Mouse (Mus musculus) kidney, embryonic 16.5 days (tissue): ENCODE measurements around the gene Nthl1. TPM values are rescaled to one million over a fixed set of nuclear protein-coding genes. Genes with fewer than 3 reads are reported as not detected.
A peak's percentile ranks its signal among the peaks of the same experiment; 100 is the strongest.

Experiments used
- ATAC-seq: fragments of 200-750 bp; cut with Nextera tagmentation; 2 replicates; pipeline ENCODE4 v1.8.0; 2017; ENCODE audit warnings: moderate TSS enrichment; ENCODE audit not compliant: low FRiP score, low TSS enrichment
- H3K27ac ChIP-seq: fragments of 300-500 bp; sonication (generic); 2 replicates; pipeline ENCODE4 v1.5.1; 2014; ENCODE audit warnings: low read length
- H3K27me3 ChIP-seq: fragments of 300-500 bp; sonication (generic); 2 replicates; pipeline ENCODE4 v1.6.1; 2014; ENCODE audit warnings: low read length, control low read depth, mixed read lengths; ENCODE audit not compliant: insufficient read depth
- H3K36me3 ChIP-seq: fragments of 300-500 bp; sonication (generic); 2 replicates; pipeline ENCODE4 v1.6.1; 2014; ENCODE audit warnings: low read length, control low read depth, mixed read lengths; ENCODE audit not compliant: insufficient read depth
- H3K4me1 ChIP-seq: fragments of 300-500 bp; sonication (generic); 2 replicates; pipeline ENCODE4 v1.6.1; 2014; ENCODE audit warnings: low read length, control low read depth, mixed read lengths; ENCODE audit not compliant: insufficient read depth
- H3K4me2 ChIP-seq: fragments of 300-500 bp; sonication (generic); replicated peaks from 2 replicates; pipeline ENCODE4 v1.6.1; 2014; ENCODE audit warnings: low read depth, low read length
- H3K4me3 ChIP-seq: fragments of 300-500 bp; sonication (generic); 2 replicates; pipeline ENCODE4 v1.5.1; 2014; ENCODE audit warnings: mild to moderate bottlenecking, low read length
- H3K9ac ChIP-seq: fragments of 300-500 bp; sonication (generic); replicated peaks from 2 replicates; pipeline ENCODE4 v1.6.1; 2014; ENCODE audit warnings: low read length
- H3K9me3 ChIP-seq: fragments of 300-500 bp; sonication (generic); 2 replicates; pipeline ENCODE4 v1.6.1; 2016; ENCODE audit warnings: low read length, control low read depth
- WGBS: fragments of 180-500 bp; shearing (Covaris S2); extraction: QIAGEN DNeasy Blood & Tissue Kit; methylation state at CpG from one replicate; pipeline ENCODE4 v1.1.7; 2014; 5-methylcytosine and 5-hydroxymethylcytosine counted together
- polyA plus RNA-seq: library from polyadenylated mRNA; unstranded; fragments of >200 nt; fragmentation: Nextera tagmentation; extraction: Ambion mirVana; gene quantifications from 2 replicates; pipeline ENCODE4 v1.2.1, GENCODE M21; 2015

The Nthl1 gene
- polyA plus RNA-seq, 1 experiment from 2014 or later, result 23.1 TPM

DNA sequence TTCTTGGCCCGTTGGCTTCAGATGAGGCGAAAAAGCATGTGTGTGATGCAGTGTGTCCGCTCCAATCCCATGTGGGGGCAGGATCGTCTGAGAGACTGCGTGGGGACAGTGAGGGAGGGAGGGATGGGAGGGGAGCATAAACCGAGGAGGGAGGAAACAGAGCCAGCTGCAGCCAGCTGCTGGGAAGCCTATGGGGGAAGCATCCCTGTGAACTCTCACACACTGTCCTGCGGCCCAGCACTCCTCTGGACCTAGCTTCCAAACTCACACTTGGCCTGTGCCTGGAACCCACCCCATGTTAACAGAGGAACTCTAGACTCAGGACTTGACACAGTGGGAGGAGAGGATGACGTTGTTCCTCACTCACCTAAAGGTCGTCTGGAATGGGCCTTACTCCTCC is 6.4 kb downstream of the Nthl1 start:
- H3K9ac ChIP-seq, result no peak overlapping the region
- no peak overlapping the region for H3K4me2 ChIP-seq
- peaks cover 20% of the 10 kb centered on the region for H3K4me1 ChIP-seq
- no peaks in the 10 kb centered on the region for H3K27me3 ChIP-seq
- peaks cover 13% of the 10 kb centered on the region for H3K36me3 ChIP-seq
- H3K9me3 ChIP-seq, result no peaks in the 10 kb centered on the region
- no peak overlapping the region for H3K4me3 ChIP-seq
- WGBS, result 26% methylated on average over 9 of the region's 9 CpGs
- peak; percentile 91 for ATAC-seq
- peak overlapping the region; percentile 79 for H3K27ac ChIP-seq

DNA sequence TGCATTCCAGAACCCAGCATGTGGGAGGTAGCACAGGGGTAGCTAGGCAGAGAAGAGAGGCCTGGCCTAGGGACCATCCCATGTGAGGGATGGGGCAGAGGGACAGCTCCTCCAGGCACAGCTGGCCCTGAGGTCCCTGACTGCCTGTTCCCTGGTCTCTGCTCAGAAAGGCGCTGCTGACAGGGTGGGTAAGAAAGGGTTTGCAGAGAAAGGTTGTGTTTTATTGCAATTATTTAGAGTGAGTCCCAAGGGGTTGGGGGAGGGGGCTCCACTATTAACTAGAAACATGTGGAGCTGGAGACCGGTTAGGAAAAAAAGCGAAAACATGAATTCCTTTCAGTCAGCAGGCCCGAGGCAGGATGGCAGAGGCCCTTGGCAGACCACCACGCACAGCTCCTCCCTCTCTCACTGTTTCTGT is 7.1 kb downstream of the Nthl1 start:
- Histone ChIP-seq H3K27ac (peak overlapping the region; percentile 79), H3K9ac (peak overlapping the region; percentile 36; the same call in 1 of the 2 replicates), H3K4me1 (peaks cover 28% of the 10 kb centered on the region), H3K4me2 (no peak overlapping the region), H3K27me3 (no peaks in the 10 kb centered on the region), H3K4me3 (no peak overlapping the region), H3K36me3 (peaks cover 13% of the 10 kb centered on the region), H3K9me3 (no peaks in the 10 kb centered on the region)
- peak; percentile 58 for ATAC-seq
- WGBS, result 62% methylated on average over 5 of the region's 5 CpGs

DNA sequence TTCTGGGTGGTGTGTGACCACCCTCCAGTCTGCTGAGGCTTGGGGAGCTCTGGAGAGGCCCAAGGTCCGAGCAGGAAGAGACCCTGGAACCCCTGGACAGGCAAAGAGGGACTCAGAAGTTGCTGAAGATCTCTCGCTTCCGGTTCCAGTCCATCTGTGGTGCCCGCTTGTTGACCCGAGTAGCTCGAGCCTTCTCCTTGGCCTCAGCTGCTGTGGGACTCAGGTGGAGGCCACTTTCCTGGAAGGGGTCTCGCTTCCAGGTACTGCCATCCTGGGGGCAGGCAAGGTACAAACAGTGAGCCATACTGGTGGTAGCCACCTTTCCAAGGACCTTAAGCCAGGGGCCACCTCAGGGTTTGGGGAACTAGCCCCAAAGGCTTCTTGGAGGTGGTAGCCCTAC is 7.6 kb downstream of the Nthl1 start:
- no peak for ATAC-seq
- H3K27ac ChIP-seq, result peak overlapping the region; percentile 79
- no peaks in the 10 kb centered on the region for H3K9me3 ChIP-seq
- 82% methylated on average over 7 of the region's 7 CpGs for WGBS
- no peak overlapping the region for H3K4me3 ChIP-seq
- no peaks in the 10 kb centered on the region for H3K27me3 ChIP-seq
- no peak overlapping the region for H3K4me2 ChIP-seq
- H3K4me1 ChIP-seq, result peaks cover 33% of the 10 kb centered on the region
- H3K9ac ChIP-seq, result peak overlapping the region; percentile 36; the same call in 1 of the 2 replicates
- peaks cover 13% of the 10 kb centered on the region for H3K36me3 ChIP-seq

DNA sequence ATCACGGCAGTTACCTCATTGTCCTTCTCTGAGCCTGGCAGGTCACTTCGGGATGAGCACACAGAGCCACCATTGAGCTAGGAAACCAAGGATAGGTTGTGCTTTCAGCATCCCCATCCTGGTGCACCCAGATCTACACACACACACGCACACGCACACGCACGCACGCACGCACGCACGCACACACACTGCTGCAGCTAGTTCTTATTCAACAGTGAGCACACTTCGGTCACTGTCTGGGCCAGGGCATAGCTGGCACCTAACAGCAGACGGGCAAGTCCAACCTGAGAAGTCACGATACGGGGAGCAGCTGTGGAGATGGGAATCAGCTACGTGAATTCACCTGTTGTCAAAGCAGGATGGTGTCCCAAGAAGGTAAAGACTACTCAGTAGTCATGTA is 8.1 kb downstream of the Nthl1 start:
- peaks cover 13% of the 10 kb centered on the region for H3K36me3 ChIP-seq
- WGBS, result 95% methylated on average over 15 of the region's 15 CpGs
- no peak for ATAC-seq
- H3K27me3 ChIP-seq, result no peaks in the 10 kb centered on the region
- H3K9ac ChIP-seq, result no peak overlapping the region; the same call in 1 of the 2 replicates
- H3K4me1 ChIP-seq, result peaks cover 38% of the 10 kb centered on the region
- H3K9me3 ChIP-seq, result no peaks in the 10 kb centered on the region
- peak overlapping the region; percentile 79; the same call in 1 of the 2 replicates for H3K27ac ChIP-seq
- H3K4me2 ChIP-seq, result no peak overlapping the region
- no peak overlapping the region for H3K4me3 ChIP-seq

DNA sequence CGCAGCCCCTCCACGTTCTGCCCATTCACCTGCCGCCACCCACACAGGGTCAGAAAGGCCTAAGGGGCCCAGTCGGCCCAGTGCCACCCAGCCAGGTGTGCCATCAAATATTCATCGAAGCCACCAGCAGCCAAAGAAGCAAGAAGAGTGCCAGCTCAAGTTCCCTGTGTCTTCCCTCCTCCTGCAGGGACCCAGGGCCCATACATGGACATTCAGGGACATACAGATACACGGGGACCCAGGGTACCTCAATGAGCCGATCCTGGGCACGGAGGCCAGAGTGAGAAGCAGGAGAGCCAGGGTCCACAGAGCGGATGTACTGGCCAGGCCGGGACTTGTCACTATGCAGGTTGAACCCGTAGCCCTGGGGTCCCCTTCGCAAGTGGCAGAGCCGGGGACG is 9.5 kb downstream of the Nthl1 start:
- Histone ChIP-seq H3K9ac (no peak overlapping the region), H3K36me3 (peaks cover 13% of the 10 kb centered on the region), H3K4me1 (peaks cover 39% of the 10 kb centered on the region), H3K4me2 (no peak overlapping the region), H3K27me3 (no peaks in the 10 kb centered on the region), H3K27ac (no peak overlapping the region), H3K9me3 (no peaks in the 10 kb centered on the region), H3K4me3 (no peak overlapping the region)
- 92% methylated on average over 14 of the region's 14 CpGs for WGBS
- no peak for ATAC-seq

DNA sequence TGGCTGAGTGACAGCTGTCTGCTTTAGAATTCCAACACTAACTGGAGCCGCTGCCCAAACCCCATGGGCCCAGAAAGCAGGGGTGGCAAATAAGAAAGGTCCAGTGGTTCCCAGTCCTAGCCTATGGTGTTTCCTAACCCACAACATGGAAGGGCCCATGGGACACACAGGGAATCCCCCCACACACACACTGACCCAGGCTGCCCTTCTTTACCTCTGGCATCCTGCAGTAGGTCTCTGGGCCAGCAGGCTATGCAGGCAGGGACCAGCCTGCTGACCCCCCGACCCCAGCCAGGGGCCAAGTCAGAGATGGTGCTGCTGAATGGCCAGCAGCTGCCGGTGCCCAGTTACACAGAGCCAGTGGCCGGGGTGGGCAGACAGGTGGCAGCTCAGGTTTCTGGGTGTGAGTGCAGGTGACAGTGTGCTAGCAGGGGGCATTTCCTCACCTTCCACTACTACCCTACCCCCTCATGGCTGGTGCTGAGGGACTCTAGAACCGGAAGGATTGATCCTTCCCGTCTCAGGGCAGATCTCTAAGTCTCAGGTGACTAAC is 10.4 kb downstream of the Nthl1 start:
- H3K27ac ChIP-seq, result no peak overlapping the region
- no peak overlapping the region; the same call in 1 of the 2 replicates for H3K9ac ChIP-seq
- no peak for ATAC-seq
- H3K9me3 ChIP-seq, result no peaks in the 10 kb centered on the region
- H3K4me2 ChIP-seq, result no peak overlapping the region
- peaks cover 13% of the 10 kb centered on the region for H3K36me3 ChIP-seq
- H3K27me3 ChIP-seq, result no peaks in the 10 kb centered on the region
- 62% methylated on average over 6 of the region's 6 CpGs for WGBS
- no peak overlapping the region for H3K4me3 ChIP-seq
- peaks cover 42% of the 10 kb centered on the region for H3K4me1 ChIP-seq

DNA sequence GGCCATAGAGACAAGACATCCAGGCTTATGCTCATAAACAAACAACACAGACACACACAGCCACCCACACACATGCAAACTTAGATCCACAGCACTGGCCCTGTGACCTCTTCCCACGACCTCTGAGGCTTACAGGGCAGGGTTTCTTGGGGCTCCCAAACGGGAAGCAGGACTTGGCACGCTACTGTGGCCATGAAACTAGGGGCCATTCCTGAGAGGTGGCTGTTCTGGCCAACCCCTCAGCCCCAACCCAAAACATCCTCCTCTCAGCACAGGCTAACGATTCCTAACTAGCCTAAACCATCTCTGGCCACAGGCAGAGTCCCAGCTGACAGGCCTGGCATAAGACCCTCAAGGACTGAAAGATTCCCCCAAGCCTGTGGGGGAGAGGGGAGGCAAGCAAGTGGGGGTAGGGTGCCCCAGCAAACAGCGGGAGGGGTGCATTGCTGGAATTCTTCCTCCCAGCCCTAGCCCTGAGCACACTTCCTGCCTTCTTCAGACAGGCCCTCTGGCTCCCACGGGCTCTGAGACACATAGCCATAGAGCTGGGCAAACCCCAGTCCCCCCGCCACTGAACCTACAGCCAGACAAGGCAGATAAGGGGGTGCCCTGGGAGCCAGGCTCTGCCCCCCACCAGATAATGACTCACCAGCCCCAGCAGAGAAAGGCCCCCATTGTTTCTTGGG is 11.7 kb downstream of the Nthl1 start:
- H3K4me3 ChIP-seq, result peak overlapping the region; percentile 23
- H3K4me2 ChIP-seq, result peak overlapping the region; percentile 44
- H3K36me3 ChIP-seq, result peaks cover 13% of the 10 kb centered on the region
- peaks cover 43% of the 10 kb centered on the region for H3K4me1 ChIP-seq
- ATAC-seq, result peak; percentile 25; the same call in 1 of the 2 replicates
- 23% methylated on average over 7 of the region's 7 CpGs for WGBS
- no peaks in the 10 kb centered on the region for H3K9me3 ChIP-seq
- H3K9ac ChIP-seq, result peak overlapping the region; percentile 61
- peak overlapping the region; percentile 86 for H3K27ac ChIP-seq
- no peaks in the 10 kb centered on the region for H3K27me3 ChIP-seq

DNA sequence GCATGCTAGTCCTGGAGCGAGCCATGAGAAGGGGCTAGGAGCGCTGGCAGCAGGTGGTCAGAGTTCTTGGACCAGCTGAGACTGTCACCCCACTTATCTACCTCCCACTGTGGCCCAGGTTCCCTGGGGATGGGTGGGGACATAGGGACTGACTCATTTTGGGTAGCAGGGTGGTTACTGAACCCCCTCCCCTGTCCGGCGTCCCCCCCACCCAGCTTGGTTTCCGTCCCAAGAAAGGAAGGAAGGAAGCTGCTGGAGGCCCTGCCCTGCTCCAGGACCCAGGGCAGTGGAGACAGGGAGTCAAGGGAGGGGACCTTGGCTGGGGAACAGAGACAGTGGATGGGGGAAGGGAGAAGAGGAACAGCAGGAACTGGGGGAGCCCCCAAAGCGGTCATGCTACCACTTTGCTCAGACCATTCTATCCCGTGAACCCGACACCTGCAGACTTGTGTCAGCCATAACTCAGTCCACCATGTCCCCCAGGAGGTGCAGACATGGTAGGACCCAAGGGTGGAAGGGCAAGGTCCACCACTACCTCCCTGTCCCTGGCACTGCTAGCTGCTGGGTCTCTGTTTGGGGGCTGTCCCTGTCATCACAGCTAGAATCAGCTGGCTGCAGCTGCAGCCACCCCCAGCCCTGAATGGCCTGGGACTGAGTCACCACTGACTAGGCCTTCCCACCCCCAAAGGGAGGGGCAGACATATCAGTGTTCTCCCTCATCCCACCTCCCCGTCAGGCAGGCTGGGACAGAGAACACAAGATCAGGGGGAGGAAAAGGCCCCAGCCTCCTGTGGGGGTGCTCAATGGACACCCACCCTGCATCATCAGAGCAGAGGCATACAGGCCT is 12.6 kb downstream of the Nthl1 start:
- Histone ChIP-seq H3K27me3 (no peaks in the 10 kb centered on the region), H3K36me3 (peaks cover 12% of the 10 kb centered on the region), H3K4me3 (peak overlapping the region; percentile 23), H3K9me3 (no peaks in the 10 kb centered on the region), H3K27ac (peak overlapping the region; percentile 86), H3K4me2 (peak overlapping the region; percentile 44), H3K4me1 (peaks cover 39% of the 10 kb centered on the region), H3K9ac (peak overlapping the region; percentile 61)
- ATAC-seq, result peak; percentile 28; the same call in 1 of the 2 replicates
- 68% methylated on average over 9 of the region's 9 CpGs for WGBS

DNA sequence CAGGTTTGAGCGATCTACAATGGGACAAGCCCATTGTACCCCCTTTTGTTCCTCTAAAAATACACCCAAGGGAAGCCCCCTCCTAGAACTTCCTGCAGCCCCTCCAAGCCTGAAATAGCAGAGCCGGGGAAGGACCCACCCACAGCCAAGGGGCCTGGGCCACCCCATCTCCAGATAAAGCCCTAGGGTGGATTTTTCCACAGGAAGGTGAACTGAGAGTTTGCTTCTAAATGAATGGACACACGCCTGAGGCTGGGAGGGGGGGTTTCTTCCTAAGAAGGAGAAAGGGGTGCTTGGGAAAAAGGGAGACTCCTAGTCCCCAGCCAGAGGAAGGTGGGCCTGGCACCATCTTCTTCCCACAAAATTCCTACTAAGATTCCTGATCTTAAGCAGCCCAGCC is 13.4 kb downstream of the Nthl1 start:
- Histone ChIP-seq H3K9me3 (no peaks in the 10 kb centered on the region), H3K4me2 (peak overlapping the region; percentile 44), H3K4me1 (peaks cover 45% of the 10 kb centered on the region), H3K36me3 (peaks cover 3% of the 10 kb centered on the region), H3K4me3 (no peak overlapping the region), H3K27me3 (no peaks in the 10 kb centered on the region), H3K9ac (peak overlapping the region; percentile 61; the same call in 1 of the 2 replicates), H3K27ac (peak overlapping the region; percentile 86)
- WGBS, result 79% methylated on average over 3 of the region's 3 CpGs
- no peak; the same call in 1 of the 2 replicates for ATAC-seq
